Mouse (Mus musculus) bone marrow macrophage, adult 2 months (primary cell): ENCODE measurements around the gene Pdcd1. TPM values are rescaled to one million over a fixed set of nuclear protein-coding genes. Genes with fewer than 3 reads are reported as not detected.

Experiments
- H3K27ac ChIP-seq: 2 replicates; pipeline ENCODE4 v1.5.1; 2012; ENCODE audit warnings: low read depth, low read length; ENCODE audit not compliant: insufficient read depth
- H3K4me1 ChIP-seq: 2 replicates; pipeline ENCODE4 v1.6.1; 2012; ENCODE audit warnings: low read length; ENCODE audit not compliant: control insufficient read depth, insufficient read depth
- H3K4me3 ChIP-seq: 2 replicates; pipeline ENCODE4 v1.5.1; 2012; ENCODE audit warnings: mild to moderate bottlenecking, low read length, moderate library complexity; ENCODE audit not compliant: insufficient read depth
- CTCF ChIP-seq: IDR thresholded peaks from 2 replicates; pipeline ENCODE4 v1.5.1; 2012; ENCODE audit warnings: low read depth, mild to moderate bottlenecking, low read length, moderate library complexity
- POLR2A ChIP-seq: IDR thresholded peaks from 2 replicates; pipeline ENCODE4 v1.6.1; 2012; ENCODE audit warnings: mild to moderate bottlenecking, low read depth, low read length, borderline replicate concordance
- polyA plus RNA-seq: library from polyadenylated mRNA; stranded (reverse); fragments of >200 nt; gene quantifications from 2 replicates; pipeline ENCODE4 v1.2.4, GENCODE M21; 2012; ENCODE audit not compliant: missing spikeins, insufficient read depth, insufficient read length

The Pdcd1 gene
- not detected in 2 replicates for polyA plus RNA-seq

DNA sequence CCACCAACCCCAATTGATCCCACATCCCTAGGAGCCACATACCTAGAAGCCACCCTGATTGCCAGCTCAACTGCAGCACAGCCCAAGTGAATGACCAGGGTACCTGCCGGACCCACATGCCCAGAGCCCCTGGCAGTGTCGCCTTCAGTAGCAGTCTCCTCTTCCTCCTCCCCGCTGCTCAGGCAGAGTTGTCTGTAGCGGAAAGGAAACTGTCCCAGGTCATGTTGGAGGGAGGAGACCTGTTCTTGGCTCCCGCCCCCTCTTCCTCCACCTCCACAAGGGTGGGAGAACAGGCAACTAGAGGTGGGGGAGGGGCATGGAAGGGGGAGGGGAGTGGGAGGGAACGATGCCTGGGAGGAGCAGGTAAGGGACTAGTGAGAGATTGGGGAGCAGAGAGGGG lies at the start of gene Pdcd1:
TSS of gene Pdcd1 (minus strand) at position 181 of the 400 bp plus-strand sequence.
- H3K4me3 ChIP-seq, result no peak within 1 kb of the TSS
- TF ChIP-seq POLR2A (no peak), CTCF (no peak)
- peaks cover 27% of the 10 kb centered on the region for H3K4me1 ChIP-seq

DNA sequence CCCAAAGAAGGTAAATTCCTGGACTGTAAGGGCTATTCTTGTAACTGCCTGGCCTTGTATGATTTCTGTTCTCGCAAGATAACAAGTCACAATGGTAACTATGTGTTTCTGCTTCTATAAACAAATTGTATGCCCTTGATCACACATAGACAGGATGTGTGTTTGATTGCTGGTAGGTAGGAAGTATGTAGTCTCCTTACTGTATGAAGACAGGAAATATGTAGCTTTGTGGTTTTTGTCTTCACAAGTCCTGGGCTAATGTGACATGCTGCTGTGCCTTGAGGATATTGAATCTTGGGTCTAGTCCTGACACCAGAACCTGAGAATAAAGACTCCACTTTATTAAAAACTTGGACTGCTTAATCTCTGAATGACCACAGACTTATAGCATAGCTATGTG lies 39.4 kb upstream of the Pdcd1 start:
- TF ChIP-seq CTCF, result no peak
- no peak for TF ChIP-seq POLR2A
- Histone ChIP-seq H3K4me1 (no peaks in the 10 kb centered on the region), H3K4me3 (no peak overlapping the region), H3K27ac (no peak overlapping the region)

More for the DNA sequence above, at the start of gene Pdcd1:
- H3K27ac ChIP-seq, result no peak within 1 kb of the TSS

DNA sequence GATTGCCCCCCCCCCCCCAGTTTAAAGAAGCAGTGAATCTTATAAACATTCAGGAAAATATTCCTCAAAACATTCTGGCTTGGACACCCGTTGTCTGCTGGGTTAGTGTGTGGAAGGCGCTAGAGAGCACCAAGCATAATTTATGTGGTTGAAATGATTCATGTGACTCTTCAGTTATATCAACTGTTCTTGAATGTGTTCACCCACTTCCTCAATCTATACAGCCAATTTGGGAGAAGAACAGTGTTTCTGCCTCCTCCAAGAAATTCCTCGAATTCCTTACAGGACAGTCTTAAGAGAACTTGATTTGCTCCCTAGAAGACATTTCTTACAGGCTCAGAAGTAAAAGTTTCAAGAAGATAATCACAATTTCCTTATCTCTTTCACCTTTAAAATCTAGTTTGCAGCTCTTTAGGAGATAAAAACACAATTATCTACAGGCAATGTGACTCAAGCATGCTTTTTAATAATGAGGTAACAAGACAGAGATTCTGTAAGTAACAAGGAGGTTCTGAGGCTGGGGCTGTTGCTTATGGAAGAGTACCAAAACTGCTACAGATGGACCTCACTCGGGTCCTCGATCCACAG lies 34.1 kb upstream of the Pdcd1 start:
- TF ChIP-seq POLR2A (no peak), CTCF (no peak)
- Histone ChIP-seq H3K4me3 (no peak overlapping the region), H3K27ac (no peak overlapping the region), H3K4me1 (no peaks in the 10 kb centered on the region)

DNA sequence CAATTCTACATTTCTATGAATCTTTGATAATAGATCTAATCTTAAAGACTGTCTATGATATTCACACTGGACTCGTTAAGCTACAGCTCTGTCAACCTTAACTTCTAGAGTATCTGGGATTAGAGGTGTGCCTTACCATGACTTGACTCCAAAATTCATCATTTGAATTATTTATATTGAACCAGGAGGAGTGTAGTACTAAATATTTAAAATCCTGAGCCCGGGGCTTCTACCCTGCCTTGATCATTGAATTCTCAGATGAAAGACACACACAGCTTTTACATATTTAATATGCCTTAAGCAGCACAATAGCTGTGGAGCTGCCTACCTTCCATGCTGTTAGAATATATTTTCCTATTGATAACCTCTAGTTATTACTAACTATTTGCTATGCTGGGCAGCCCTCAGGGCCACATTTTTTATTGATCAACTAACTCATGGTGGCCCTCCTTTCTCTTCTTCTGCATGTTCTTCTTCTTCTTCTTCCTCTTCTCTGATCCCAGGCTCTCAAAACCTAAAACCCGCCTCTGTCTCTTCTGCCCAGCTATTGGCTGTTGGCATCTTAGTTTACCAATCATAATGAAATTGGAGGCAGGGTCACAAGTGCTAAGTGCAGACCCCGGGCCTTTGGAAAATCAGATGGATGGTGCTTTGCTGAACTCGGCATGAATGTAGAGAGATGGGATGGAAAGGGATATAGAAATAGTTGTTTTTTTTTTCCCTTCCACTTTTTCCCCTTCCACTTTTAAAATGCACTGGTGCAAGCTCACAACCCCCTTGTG lies 33.2 kb upstream of the Pdcd1 start:
- TF ChIP-seq POLR2A (no peak), CTCF (no peak)
- no peak overlapping the region for H3K4me3 ChIP-seq
- H3K4me1 ChIP-seq, result no peaks in the 10 kb centered on the region
- no peak overlapping the region for H3K27ac ChIP-seq

DNA sequence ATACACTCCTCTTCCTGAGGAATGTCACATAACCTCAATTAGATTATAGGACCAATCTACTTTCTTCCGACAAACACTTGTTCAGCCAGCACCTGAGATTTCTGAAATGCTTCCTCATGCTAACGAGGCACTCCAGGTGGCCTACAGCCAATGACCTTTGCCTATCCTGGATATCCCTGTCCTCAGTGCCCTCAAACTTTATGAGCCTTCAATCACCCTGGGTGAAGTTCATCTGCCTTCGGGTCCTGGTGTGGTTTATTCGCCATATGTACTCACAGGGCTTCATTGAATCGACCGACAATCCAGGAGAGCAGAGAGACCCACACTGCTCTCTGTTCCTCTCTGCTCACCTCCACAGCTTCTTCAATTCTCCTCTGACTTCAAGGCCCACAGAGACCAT lies 29.4 kb upstream of the Pdcd1 start:
- TF ChIP-seq POLR2A (no peak), CTCF (no peak)
- Histone ChIP-seq H3K4me1 (peaks cover 6% of the 10 kb centered on the region), H3K27ac (no peak overlapping the region), H3K4me3 (no peak overlapping the region)

DNA sequence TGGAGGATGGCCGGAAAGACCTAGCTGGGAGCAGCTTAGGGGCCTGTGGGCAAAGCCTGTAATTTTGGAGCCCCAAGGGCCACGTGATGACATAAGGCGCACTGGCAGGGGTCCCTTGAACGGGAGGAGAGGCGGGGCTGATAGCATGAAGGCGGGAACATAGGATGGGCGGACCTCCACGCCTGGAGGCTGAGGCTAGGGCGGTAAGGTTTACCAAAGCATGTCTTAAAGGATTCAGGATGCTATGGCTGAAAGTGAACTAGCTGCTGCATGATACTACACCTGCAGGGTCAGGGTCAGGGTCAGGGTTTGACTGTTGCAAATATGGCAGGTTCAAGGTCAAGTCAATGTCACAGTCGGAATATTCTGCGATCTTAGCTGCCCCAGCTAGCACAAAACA lies 28.8 kb upstream of the Pdcd1 start:
- Histone ChIP-seq H3K4me1 (peaks cover 6% of the 10 kb centered on the region), H3K4me3 (no peak overlapping the region), H3K27ac (no peak overlapping the region)
- TF ChIP-seq POLR2A (no peak), CTCF (no peak)

DNA sequence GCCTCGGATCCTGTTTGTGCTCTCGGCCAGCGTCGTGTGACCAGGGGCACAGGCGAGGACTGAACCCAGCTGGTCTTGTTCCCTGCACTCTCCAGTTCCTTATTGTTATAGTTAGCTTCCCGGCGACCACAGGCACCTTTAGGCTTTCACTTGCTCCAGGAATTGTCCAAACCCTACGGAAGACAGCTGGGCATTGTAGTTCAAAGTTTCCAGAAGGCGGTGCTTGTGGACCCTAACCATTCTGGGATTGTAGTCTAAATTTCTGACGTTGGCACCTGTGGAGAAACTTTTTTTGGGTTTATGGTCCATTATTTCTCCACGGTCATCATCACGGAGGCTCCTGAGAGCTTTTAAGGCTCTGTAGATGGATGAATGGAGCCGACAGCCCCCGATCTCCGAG lies 28.4 kb upstream of the Pdcd1 start:
- Histone ChIP-seq H3K27ac (no peak overlapping the region), H3K4me3 (no peak overlapping the region), H3K4me1 (peaks cover 6% of the 10 kb centered on the region)
- TF ChIP-seq POLR2A (no peak), CTCF (no peak)

DNA sequence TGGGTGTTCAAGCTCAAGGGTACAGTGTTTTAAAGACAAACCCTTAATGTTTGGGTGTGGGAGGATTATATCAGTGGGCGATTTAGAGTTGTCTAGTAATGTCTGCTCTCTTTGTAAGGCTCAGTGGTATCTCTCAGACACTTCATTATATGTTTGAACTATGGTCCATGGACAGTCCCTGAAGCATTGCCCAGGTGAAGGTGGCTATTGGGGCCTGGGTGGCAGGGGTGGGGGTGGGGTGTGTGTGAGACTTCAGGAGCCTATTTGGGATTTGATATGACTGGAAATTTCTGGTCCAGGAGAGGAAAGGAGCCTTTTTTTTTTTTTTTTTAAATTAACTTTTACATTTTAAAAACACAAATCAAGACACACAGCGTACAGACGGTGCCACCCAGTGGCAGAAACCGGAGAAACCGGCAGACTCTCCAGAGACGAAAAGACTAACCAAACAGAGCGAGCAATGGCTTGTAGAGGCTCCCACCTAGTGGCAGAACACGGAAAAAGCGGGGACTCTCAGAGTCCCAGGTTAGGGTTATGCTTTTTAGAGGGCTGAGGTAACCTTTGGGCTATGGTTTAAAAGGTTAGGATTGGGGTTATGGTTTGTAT lies 26.6 kb upstream of the Pdcd1 start:
- H3K27ac ChIP-seq, result no peak overlapping the region
- H3K4me1 ChIP-seq, result peaks cover 6% of the 10 kb centered on the region
- no peak overlapping the region for H3K4me3 ChIP-seq
- TF ChIP-seq POLR2A, result no peak
- TF ChIP-seq CTCF, result peak; percentile 99

DNA sequence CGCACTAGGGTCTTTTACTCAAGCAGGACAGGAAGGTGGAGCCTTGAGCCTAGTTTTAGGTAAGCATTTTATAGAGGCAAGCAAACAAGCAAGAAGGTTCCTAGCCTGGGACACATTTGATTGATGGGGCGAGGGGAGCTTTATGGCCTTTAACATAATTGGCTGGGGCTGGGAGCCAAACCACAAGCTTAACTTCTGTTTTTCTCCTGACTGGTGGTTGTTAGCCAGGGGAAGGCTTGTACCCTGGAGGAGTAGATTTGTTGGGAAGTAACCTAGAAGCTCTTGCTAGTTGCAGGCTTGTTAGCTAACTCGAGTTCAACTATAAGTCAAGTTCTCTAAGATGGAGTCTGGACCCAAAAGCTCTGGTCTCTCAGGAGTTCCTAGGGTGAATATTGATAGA lies 26.0 kb upstream of the Pdcd1 start:
- Histone ChIP-seq H3K4me1 (peaks cover 6% of the 10 kb centered on the region), H3K27ac (no peak overlapping the region), H3K4me3 (no peak overlapping the region)
- TF ChIP-seq CTCF (no peak), POLR2A (no peak)

DNA sequence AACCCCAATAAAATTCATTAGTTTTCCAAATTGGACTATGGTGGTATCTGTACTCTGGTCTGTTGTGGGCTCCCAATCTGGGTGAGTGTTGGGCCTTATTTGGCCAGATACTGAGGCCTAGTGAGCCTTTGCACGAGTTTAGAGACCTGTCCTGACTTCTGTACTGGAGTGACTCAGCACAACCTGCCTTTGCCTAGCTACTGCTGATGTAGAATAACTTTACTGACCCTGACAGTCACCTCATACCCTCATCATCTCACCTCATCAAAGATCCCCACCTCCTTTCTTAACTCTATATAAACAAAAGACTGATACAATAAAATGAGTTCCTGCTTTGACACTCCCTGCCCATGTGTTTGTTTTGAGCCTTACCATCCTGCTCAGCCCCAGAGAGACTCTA lies 24.3 kb upstream of the Pdcd1 start:
- Histone ChIP-seq H3K4me3 (no peak overlapping the region), H3K4me1 (peaks cover 6% of the 10 kb centered on the region), H3K27ac (no peak overlapping the region)
- TF ChIP-seq POLR2A, result no peak
- TF ChIP-seq CTCF, result no peak
